Mouse (Mus musculus): Measurements from ENCODE around the gene Tle6. TPM values are rescaled to one million over a fixed set of nuclear protein-coding genes. Genes with fewer than 3 reads are reported as not detected.

Tle6 gene
- total RNA-seq, 1 experiment, result 22.0 TPM

DNA sequence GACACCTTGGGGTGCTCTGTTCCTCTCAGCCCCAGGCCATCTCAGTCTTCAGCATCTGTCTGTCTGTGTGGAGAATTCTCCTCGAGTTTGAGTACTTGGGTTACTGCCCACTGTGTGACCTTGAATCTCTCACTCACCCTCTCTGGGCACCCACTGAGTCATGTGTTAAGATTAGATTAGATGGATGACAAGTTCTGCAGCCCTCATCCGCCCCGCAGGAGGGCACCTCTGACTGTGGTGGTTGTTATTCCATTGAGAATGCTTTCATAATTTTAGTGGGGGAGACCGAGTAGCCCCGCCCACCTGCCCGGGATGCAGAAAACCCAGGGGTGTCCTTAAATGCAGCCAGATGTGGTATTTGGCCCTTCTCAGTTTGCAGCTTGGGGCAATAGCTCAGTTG is 37.4 kb downstream of the Tle6 start:
- peak overlapping the region in 1 of 2 experiments; percentile 18; a peak in 1 of 4 replicates for H3K4me3 ChIP-seq (ENCODE audit: insufficient read depth in 1 of 2, low read depth in 1 of 2, low read length in 2 of 2, poor library complexity in 1 of 2, severe bottlenecking in 1 of 2)
- peaks cover 8 to 38% of the 10 kb centered on the region in 2 experiments; a peak in 3 of 4 replicates for H3K4me1 ChIP-seq (ENCODE audit: control insufficient read depth in 2 of 2, insufficient read depth in 2 of 2, low read length in 2 of 2, poor library complexity in 1 of 2)
- TF ChIP-seq MAFK (IDR thresholded peaks at IDR 0.05; ENCODE audit: insufficient read depth, low read depth, low read length) (no peak), ZC3H11A (IDR thresholded peaks at IDR 0.05; ENCODE audit: borderline replicate concordance, low read depth, low read length) (no peak), HCFC1 (IDR thresholded peaks at IDR 0.05; ENCODE audit: borderline replicate concordance, insufficient read depth, low read length) (no peak), ZNF384 (IDR thresholded peaks at IDR 0.05; ENCODE audit: low read depth, low read length) (no peak), CHD2 (IDR thresholded peaks at IDR 0.05; ENCODE audit: low read depth, low read length) (no peak)
- DNase-seq (ENCODE audit: low read depth, low spot score), result no peak
- H3K9me3 ChIP-seq (ENCODE audit: control insufficient read depth, insufficient read depth, low read depth, low read length), result no peaks in the 10 kb centered on the region
- H3K27ac ChIP-seq (ENCODE audit: insufficient read depth, low read depth, low read length, poor library complexity, severe bottlenecking), result no peak overlapping the region
- in situ Hi-C loops (cut with MboI; ENCODE audit: low sequenced_read_pairs in 2 of 2, unreplicated experiment in 2 of 2), result no loop called here
- no peak overlapping the region for H3K9ac ChIP-seq (ENCODE audit: insufficient read depth, low read depth, low read length, poor library complexity, severe bottlenecking)
- peaks cover 6% of the 10 kb centered on the region for H3K36me3 ChIP-seq (ENCODE audit: control insufficient read depth, insufficient read depth, low read length, poor library complexity, severe bottlenecking)

DNA sequence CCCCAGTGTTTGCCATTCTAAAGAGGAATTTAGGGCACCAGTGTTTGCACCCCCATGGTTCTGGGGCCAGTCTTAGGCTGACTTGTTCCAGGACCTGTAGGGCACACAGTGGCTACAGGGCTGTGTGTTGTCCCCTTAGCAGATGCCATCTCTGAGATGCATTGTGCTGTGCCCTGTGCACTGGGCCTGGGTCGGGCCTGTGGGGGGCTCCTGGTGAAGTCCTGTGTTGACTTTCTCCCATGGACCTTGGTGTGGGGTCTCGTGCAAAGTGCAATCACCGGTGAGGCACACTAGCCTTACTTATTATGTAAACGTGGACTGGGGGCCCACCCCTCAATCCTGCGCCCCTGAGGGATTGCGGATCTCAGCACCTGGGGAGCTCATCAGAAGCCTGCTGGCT is 38.5 kb downstream of the Tle6 start:
- Histone ChIP-seq H3K9ac (ENCODE audit: insufficient read depth, low read depth, low read length, poor library complexity, severe bottlenecking) (no peak overlapping the region), H3K27ac (ENCODE audit: insufficient read depth, low read depth, low read length, poor library complexity, severe bottlenecking) (no peak overlapping the region), H3K9me3 (ENCODE audit: control insufficient read depth, insufficient read depth, low read depth, low read length) (no peaks in the 10 kb centered on the region), H3K4me3 (ENCODE audit: insufficient read depth in 1 of 2, low read depth in 1 of 2, low read length in 2 of 2, poor library complexity in 1 of 2, severe bottlenecking in 1 of 2) (no peak overlapping the region), H3K4me1 (ENCODE audit: control insufficient read depth in 2 of 2, insufficient read depth in 2 of 2, low read length in 2 of 2, poor library complexity in 1 of 2) (peaks cover 8 to 37% of the 10 kb centered on the region in 2 experiments; a peak in 3 of 4 replicates), H3K36me3 (ENCODE audit: control insufficient read depth, insufficient read depth, low read length, poor library complexity, severe bottlenecking) (peaks cover 6% of the 10 kb centered on the region)
- no peak for TF ChIP-seq ZC3H11A (IDR thresholded peaks at IDR 0.05; ENCODE audit: borderline replicate concordance, low read depth, low read length)
- no peak for TF ChIP-seq HCFC1 (IDR thresholded peaks at IDR 0.05; ENCODE audit: borderline replicate concordance, insufficient read depth, low read length)
- no peak for TF ChIP-seq MAFK (IDR thresholded peaks at IDR 0.05; ENCODE audit: insufficient read depth, low read depth, low read length)
- TF ChIP-seq ZNF384 (IDR thresholded peaks at IDR 0.05; ENCODE audit: low read depth, low read length), result no peak
- no peak for TF ChIP-seq CHD2 (IDR thresholded peaks at IDR 0.05; ENCODE audit: low read depth, low read length)
- DNase-seq (ENCODE audit: low read depth, low spot score), result no peak
- in situ Hi-C loops (cut with MboI; ENCODE audit: low sequenced_read_pairs in 2 of 2, unreplicated experiment in 2 of 2), result no loop called here

DNA sequence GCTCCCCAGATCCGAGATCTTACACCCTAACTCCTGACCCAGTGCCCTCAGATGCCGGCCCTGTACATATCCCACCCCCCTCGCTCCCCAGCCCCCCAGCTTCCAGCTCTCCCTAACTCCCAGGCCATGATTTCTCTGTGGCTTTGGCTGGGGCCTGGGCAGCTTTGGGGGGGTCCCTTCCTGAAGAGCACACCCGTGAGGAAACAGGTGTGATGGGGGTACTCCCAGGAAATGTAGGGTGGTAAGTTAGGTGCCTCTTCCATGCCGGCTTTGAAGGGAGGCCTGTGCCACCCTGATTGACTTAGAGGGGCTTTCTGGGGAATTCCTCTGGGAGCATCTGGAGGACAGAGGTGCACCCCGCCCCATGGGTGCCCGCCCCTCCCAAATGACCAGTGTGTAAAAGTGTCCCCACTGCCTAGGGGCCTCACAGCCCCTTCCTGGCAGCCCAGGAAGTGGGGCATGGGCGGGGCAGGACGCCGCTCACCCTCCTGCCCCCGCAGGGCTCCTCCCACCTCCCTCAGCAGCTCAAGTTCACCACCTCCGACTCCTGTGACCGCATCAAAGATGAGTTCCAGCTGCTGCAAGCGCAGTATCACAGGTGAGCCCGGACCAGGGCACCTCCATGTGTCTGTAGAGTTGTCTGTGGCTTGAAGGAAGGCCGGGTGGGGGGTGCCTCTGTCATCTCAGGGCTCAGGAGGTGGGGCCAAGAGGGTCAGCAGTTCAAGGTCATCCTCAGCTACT is 40.0 kb downstream of the Tle6 start:
- Histone ChIP-seq H3K9me3 (ENCODE audit: control insufficient read depth, insufficient read depth, low read depth, low read length) (no peaks in the 10 kb centered on the region), H3K4me3 (ENCODE audit: insufficient read depth in 1 of 2, low read depth in 1 of 2, low read length in 2 of 2, poor library complexity in 1 of 2, severe bottlenecking in 1 of 2) (peak overlapping the region; percentile 84 to 85), H3K36me3 (ENCODE audit: control insufficient read depth, insufficient read depth, low read length, poor library complexity, severe bottlenecking) (peaks cover 6% of the 10 kb centered on the region), H3K4me1 (ENCODE audit: control insufficient read depth in 2 of 2, insufficient read depth in 2 of 2, low read length in 2 of 2, poor library complexity in 1 of 2) (peaks cover 8 to 37% of the 10 kb centered on the region in 2 experiments; a peak in 3 of 4 replicates), H3K9ac (ENCODE audit: insufficient read depth, low read depth, low read length, poor library complexity, severe bottlenecking) (peak overlapping the region; percentile 81), H3K27ac (ENCODE audit: insufficient read depth, low read depth, low read length, poor library complexity, severe bottlenecking) (peak overlapping the region; percentile 42; the same call in 1 of the 2 replicates)
- in situ Hi-C loops (cut with MboI; ENCODE audit: low sequenced_read_pairs in 2 of 2, unreplicated experiment in 2 of 2), result no loop called here
- no peak for DNase-seq (ENCODE audit: low read depth, low spot score)
- TF ChIP-seq ZNF384 (IDR thresholded peaks at IDR 0.05; ENCODE audit: low read depth, low read length), result no peak

DNA sequence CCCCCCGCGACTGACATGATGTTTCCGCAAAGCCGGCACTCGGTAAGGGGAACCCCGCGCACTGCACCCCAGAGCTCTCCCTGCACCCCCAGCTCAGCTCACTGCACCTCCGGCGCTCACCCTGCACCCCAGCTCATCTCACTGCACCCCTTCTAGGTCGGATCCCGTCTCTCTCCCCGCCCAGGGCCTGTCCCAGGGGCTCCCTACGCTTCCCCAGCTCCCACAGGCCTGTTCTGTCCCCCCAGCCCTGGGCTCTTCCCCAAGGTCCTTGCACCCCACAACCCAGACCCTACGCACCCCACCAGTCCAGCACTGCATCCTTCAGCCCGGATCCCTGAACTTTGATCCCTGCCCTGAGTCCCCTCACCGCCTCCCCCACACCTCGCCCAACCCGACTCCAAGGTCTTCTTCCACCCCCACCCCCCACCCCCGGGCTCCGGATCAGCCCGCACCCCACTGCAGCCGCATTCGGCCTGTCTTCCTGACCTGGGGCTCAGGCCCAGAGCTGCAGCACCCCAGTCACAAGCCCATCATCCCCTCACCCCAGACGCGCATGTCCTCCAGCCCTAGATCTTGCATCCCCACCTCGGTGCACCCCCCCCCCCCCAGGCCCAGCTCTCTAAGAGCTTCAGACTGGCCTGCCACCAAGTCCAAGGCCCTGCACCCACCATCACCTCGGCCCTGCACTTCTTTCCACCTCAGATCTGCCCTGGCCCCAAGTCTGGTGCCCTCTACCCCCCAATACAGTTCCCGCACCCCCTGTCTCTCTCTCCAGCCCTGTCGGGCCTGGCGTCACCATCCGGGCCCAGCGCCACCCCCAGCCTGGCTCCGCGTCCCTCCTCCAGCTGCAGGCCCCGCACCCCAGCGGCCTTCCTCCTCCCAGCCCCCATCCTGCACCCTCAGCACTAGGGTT is 41.0 kb downstream of the Tle6 start:
- no peak for DNase-seq (ENCODE audit: low read depth, low spot score)
- Histone ChIP-seq H3K4me1 (ENCODE audit: control insufficient read depth in 2 of 2, insufficient read depth in 2 of 2, low read length in 2 of 2, poor library complexity in 1 of 2) (peaks cover 8 to 31% of the 10 kb centered on the region in 2 experiments; a peak in 3 of 4 replicates), H3K27ac (ENCODE audit: insufficient read depth, low read depth, low read length, poor library complexity, severe bottlenecking) (peak overlapping the region; percentile 26; the same call in 1 of the 2 replicates), H3K9ac (ENCODE audit: insufficient read depth, low read depth, low read length, poor library complexity, severe bottlenecking) (peak overlapping the region; percentile 81), H3K9me3 (ENCODE audit: control insufficient read depth, insufficient read depth, low read depth, low read length) (no peaks in the 10 kb centered on the region), H3K4me3 (ENCODE audit: insufficient read depth in 1 of 2, low read depth in 1 of 2, low read length in 2 of 2, poor library complexity in 1 of 2, severe bottlenecking in 1 of 2) (peak overlapping the region; percentile 84 to 85), H3K36me3 (ENCODE audit: control insufficient read depth, insufficient read depth, low read length, poor library complexity, severe bottlenecking) (no peaks in the 10 kb centered on the region)
- in situ Hi-C loops (cut with MboI; ENCODE audit: low sequenced_read_pairs in 2 of 2, unreplicated experiment in 2 of 2), result no loop called here
- TF ChIP-seq HCFC1 (IDR thresholded peaks at IDR 0.05; ENCODE audit: borderline replicate concordance, insufficient read depth, low read length), result no peak
- TF ChIP-seq ZC3H11A (IDR thresholded peaks at IDR 0.05; ENCODE audit: borderline replicate concordance, low read depth, low read length), result no peak
- no peak for TF ChIP-seq MAFK (IDR thresholded peaks at IDR 0.05; ENCODE audit: insufficient read depth, low read depth, low read length)
- no peak for TF ChIP-seq CHD2 (IDR thresholded peaks at IDR 0.05; ENCODE audit: low read depth, low read length)
- TF ChIP-seq ZNF384 (IDR thresholded peaks at IDR 0.05; ENCODE audit: low read depth, low read length), result no peak
